In genomic region chr13:69542571-69543352, GRCm38 (mm10) we compare ENCODE assay signal across 11 mouse cellular contexts. TPM values are rescaled to one million over a fixed set of nuclear protein-coding genes. Genes with fewer than 3 reads are reported as not detected.
DNase-seq lines count a peak whose midpoint lies in the region; ATAC-seq lines count a peak whose summit lies in the region.
"Had no signal": no experiment of that assay in that cellular context is flagged by ENCODE, and none has a peak within 500 bp of the region (broad histone marks: within the 10 kb centered on the region; RNA-seq: fewer than 3 reads in every experiment).

No protein-coding gene starts in this region.

- H3K27me3 ChIP-seq in neural tube, embryonic 12.5 days (replicated peaks) = no peaks in the 10 kb centered on the region
- H3K27me3 ChIP-seq in liver, embryonic 12.5 days (replicated peaks) = peaks cover 18% of the 10 kb centered on the region
- H3K27me3 ChIP-seq: hindbrain, embryonic 13.5 days had no signal

- H3K36me3 ChIP-seq in neural tube, embryonic 12.5 days = no peaks in the 10 kb centered on the region
- H3K36me3 ChIP-seq in liver, embryonic 12.5 days = no peaks in the 10 kb centered on the region
- H3K36me3 ChIP-seq: hindbrain, embryonic 13.5 days had no signal

- no peak for ATAC-seq in neural tube, embryonic 12.5 days (ENCODE audit: low FRiP score, low read depth)
- no peak for ATAC-seq in liver, embryonic 12.5 days

- WGBS in neural tube, embryonic 12.5 days = 37% methylated on average over 17 of the region's 17 CpGs
- 53% methylated on average over 17 of the region's 17 CpGs for WGBS in liver, embryonic 12.5 days (ENCODE audit: insufficient replicate concordance)

- no peak overlapping the region for H3K27ac ChIP-seq in neural tube, embryonic 12.5 days
- no peak overlapping the region for H3K27ac ChIP-seq in liver, embryonic 12.5 days
- H3K27ac ChIP-seq: hindbrain, embryonic 13.5 days had no signal

- H3K4me2 ChIP-seq in neural tube, embryonic 12.5 days (replicated peaks) = peak overlapping the region; percentile 38
- no peak overlapping the region for H3K4me2 ChIP-seq in liver, embryonic 12.5 days

- H3K4me3 ChIP-seq in neural tube, embryonic 12.5 days = no peak overlapping the region
- no peak overlapping the region for H3K4me3 ChIP-seq in liver, embryonic 12.5 days

- no peak overlapping the region for H3K9ac ChIP-seq in neural tube, embryonic 12.5 days
- H3K9ac ChIP-seq in liver, embryonic 12.5 days = no peak overlapping the region

- peak; percentile 8 for DNase-seq in cerebellum, adult 9-10 months
- DNase-seq in cerebellum, postnatal 14 days = no peak
- no peak for DNase-seq in neural tube, embryonic 10.5 days (ENCODE audit: extremely low spot score, low spot score)
- peak; percentile 28 for DNase-seq in heart, postnatal 25 days (ENCODE audit: low spot score)
- no peak for DNase-seq in spleen, postnatal 14 days (ENCODE audit: low spot score in 2 of 2)
- no peak for DNase-seq in layer of hippocampus, postnatal 25 days (ENCODE audit: extremely low spot score in 1 of 2, low spot score in 1 of 2)
- DNase-seq: embryo, embryonic 11 days; right cerebral cortex, postnatal 4 days had no signal

- H3K4me1 ChIP-seq in neural tube, embryonic 12.5 days = peaks cover 28% of the 10 kb centered on the region
- peaks cover 14% of the 10 kb centered on the region for H3K4me1 ChIP-seq in liver, embryonic 12.5 days

- H3K9me3 ChIP-seq in neural tube, embryonic 12.5 days = no peaks in the 10 kb centered on the region
- no peaks in the 10 kb centered on the region for H3K9me3 ChIP-seq in liver, embryonic 12.5 days (replicated peaks)
- H3K9me3 ChIP-seq: hindbrain, embryonic 13.5 days had no signal

- intact Hi-C loops in heart, postnatal 25 days (cut with DNase I) = no loop called here

RNA-seq across cellular contexts. Expression of gene Tent4a, which starts 8.3 kb away (rescaled TPM):
- polyA plus RNA-seq in neural tube, embryonic 12.5 days (2016; fragmentation: Nextera tagmentation; extraction: Ambion mirVana) = 7.4 and 8.2 TPM in 2 replicates
- total RNA-seq in heart, postnatal 25 days (2021) = 10 to 100 TPM; 12.0 to 12.6 TPM
- polyA plus RNA-seq in liver, embryonic 12.5 days (2016; fragmentation: Nextera tagmentation; extraction: Ambion mirVana) = 2.9 and 3.0 TPM in 2 replicates
- total RNA-seq in layer of hippocampus, postnatal 25 days (2021) = 10 to 100 TPM; 42.3 to 43.9 TPM

RNA-seq across cellular contexts. Expression of gene Nsun2, which starts 9.2 kb away (rescaled TPM):
- 99.4 and 106 TPM in 2 replicates for polyA plus RNA-seq in neural tube, embryonic 12.5 days (2016; fragmentation: Nextera tagmentation; extraction: Ambion mirVana)
- total RNA-seq in heart, postnatal 25 days (2021) = 10 to 100 TPM; 33.5 to 38.2 TPM
- 184 and 189 TPM in 2 replicates for polyA plus RNA-seq in liver, embryonic 12.5 days (2016; fragmentation: Nextera tagmentation; extraction: Ambion mirVana)
- 10 to 100 TPM; 80.5 to 85.3 TPM for total RNA-seq in layer of hippocampus, postnatal 25 days (2021)

Comparison
In these comparisons a context has a peak if more than half of its experiments do, and no peak if none do; other contexts are left out.
1. DNase-seq: peak in cerebellum, adult 9-10 months (single experiment) and heart, postnatal 25 days (single experiment); none in cerebellum, postnatal 14 days (0 of 2), neural tube, embryonic 10.5 days (single experiment), spleen, postnatal 14 days (0 of 2) and layer of hippocampus, postnatal 25 days (0 of 2).